Mouse (Mus musculus) 3134 (cell line): ENCODE results near the gene Ttc28.

Experiments used
- DNase-seq: peaks from one replicate; pipeline ENCODE4 v3.0.0-alpha.2; 2011; ENCODE audit warnings: low spot score; ENCODE audit not compliant: insufficient read length; ENCODE audit errors: extremely low read depth

Ttc28 gene

DNA sequence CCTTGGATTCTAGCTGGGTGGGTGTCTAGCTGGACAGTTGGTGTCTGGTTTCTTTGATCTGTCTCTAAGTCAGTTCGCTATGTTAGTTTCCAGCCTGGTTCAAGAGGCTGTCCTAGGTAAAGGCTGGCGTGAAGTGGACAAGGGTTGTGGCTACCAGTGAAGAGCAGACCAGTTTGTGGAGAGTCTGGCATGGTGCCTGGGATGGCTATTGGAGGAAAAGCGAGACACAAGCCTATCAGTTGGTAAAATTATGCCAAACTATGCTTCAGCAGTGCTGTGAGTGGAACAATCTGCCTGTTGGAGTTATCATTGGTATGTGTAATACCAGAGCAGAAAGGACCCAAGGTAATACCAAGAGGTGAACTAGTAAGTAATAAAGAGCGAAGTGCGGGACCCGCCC, 166.8 kb downstream of the Ttc28 start:
- DNase-seq: no peak

GRCm38 (mm10) chr5:111046841-111047476, 167.4 kb downstream of the Ttc28 start:
- DNase-seq: no peak

DNA sequence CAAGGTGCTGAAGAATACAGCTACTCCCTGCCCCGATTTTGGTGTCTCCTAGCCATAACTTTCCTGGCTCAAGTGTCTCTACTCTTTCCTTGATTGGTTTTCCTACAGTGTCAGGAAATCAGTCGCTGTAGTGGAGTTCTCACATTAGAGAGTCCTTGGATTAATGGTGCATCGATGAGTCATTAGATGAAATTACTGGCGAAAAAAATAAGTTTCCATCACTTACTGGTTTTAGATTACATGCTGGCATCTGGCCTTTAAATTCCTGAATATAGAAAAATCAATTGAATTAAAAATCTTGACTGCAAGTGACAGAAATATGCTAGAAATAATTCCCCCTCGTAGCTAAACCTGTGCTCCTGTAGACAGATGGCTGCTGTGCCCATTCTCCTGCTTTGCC, 168.4 kb downstream of the Ttc28 start:
- DNase-seq: no peak

- no peak for DNase-seq
Observed at GRCm38 (mm10) chr5:111049584-111049983, 170.0 kb downstream of the Ttc28 start.

GRCm38 (mm10) chr5:111050135-111050534, 170.5 kb downstream of the Ttc28 start:
- DNase-seq: no peak

GRCm38 (mm10) chr5:111054380-111054779, 174.8 kb downstream of the Ttc28 start:
- DNase-seq: no peak

- DNase-seq: no peak
Observed at GRCm38 (mm10) chr5:111054848-111055428, 175.3 kb downstream of the Ttc28 start.

GRCm38 (mm10) chr5:111055507-111055906, 175.9 kb downstream of the Ttc28 start:
- DNase-seq: no peak

GRCm38 (mm10) chr5:111057084-111057483, 177.5 kb downstream of the Ttc28 start:
- DNase-seq: no peak

GRCm38 (mm10) chr5:111058401-111059139, 179.0 kb downstream of the Ttc28 start:
- DNase-seq: peak; percentile 43

DNA sequence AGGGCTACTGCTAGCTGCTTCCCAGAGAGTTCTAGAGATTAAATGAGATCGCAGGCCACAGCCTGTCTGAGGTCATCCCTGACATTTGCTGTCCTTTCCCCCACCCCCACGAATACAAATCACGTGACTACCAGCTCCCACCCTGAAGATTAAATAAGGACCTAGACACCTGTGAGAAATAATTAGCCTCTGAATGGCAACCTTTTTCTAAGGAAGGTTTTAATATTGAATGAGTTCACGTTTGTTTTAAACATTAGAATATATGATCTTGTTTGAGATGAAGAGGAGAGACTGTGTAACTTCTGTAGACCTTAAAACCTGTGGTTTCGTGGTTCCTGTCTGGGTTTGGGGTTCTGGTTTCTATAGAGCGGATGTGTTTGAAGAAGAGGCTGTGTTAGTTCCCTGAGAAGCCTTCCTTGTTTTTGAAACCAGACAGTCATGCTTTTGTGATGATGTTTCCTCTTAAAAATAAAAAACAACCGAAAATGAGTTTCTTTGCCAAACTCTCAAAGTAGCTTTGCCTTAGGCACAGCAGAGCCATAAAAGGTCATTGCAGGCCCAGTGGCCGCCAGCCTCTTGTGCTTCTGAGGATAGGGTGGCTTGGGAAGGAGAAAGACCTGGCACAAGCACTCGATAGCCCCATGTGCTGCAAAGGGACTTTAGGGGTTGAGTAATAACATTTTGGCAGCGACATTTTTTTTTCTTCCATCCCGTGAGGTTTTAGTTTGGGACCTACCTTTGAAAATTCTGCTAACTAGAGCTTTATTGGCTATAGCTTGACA, 179.7 kb downstream of the Ttc28 start:
- peak; percentile 83 for DNase-seq

DNA sequence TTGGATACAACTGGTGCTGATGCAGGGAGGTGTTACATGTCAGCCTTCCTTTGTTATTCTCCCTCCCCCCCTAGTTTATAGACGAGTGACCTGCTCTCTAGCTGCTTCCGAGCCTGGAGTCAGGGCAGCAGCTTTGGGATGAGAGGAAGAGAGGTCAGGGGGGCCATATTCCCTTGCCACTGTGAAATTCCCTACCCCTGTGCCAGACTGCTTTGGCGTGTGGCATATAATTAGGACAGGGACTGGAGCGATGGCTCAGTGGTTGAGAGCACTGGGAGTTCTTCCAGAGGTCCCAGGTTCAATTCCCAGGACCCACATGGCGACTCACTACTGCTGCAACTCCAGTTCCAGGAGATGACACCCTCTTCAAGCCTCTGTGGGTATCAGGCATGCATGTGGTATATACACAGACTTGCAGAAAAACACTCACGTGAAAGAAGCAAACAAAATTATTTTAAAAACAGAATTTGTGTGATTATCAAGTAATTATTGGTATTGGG, 180.7 kb downstream of the Ttc28 start:
- no peak for DNase-seq

- no peak for DNase-seq
Observed at GRCm38 (mm10) chr5:111063155-111063554, 183.6 kb downstream of the Ttc28 start.

- DNase-seq: no peak
Observed at GRCm38 (mm10) chr5:111063991-111064390, 184.4 kb downstream of the Ttc28 start.

DNA sequence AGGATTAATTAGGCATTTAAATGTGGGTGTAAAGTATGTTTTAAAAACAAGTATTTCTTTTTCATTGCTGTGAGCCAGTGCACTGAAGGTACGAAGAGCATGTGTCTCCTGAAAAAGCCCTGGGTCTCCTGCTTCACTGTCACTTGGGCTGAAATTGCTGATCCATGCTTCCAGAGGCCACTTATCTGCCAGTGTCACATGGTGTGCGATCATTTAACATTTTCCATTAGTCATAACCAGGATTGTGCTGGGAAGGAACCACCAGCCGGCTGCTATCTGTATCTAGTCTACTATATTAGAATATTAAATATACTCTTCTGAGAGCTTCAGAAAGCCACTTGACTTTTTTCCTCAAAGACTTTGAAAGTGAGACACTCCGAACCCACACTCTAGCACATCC, 186.2 kb downstream of the Ttc28 start:
- no peak for DNase-seq

DNA sequence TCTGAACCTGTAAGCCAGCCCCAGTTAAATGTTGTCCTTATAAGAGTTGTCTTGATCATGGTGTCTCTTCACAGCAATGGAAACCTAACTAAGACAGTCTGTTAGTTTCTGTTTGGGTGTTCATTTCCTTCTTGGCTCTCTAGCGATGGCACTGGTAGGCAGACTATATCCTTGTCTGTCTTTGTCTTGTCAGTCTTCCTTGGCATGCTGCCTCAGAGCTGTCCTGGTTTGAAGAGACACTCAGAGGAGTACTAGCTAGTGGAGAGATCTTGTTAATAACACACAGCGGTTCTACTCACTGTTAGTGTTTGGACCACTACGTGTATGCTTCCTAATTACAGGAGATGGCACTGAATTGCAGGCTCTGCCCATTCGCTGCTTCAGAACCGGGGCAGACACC, 189.9 kb downstream of the Ttc28 start:
- DNase-seq: no peak

GRCm38 (mm10) chr5:111069931-111070330, 190.3 kb downstream of the Ttc28 start:
- DNase-seq: no peak

DNA sequence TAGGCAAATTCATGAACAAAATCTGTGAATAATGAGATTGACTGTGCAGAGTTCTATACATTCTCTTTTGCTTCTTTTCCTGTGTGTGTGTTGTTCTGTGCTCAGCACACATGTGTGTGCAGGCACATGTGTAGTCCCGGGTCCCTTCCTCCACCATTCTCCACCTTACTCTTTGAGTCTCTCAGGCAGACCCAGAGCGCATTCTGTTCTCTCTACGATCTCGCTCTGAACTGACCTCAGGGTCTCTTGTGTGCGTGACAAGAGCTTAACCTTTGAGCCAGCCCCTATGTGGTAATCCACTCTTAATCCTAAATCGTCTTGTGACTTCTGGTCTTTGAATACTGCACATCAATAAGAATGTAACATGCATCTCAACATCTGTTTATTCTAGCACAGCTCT, 190.8 kb downstream of the Ttc28 start:
- no peak for DNase-seq

DNA sequence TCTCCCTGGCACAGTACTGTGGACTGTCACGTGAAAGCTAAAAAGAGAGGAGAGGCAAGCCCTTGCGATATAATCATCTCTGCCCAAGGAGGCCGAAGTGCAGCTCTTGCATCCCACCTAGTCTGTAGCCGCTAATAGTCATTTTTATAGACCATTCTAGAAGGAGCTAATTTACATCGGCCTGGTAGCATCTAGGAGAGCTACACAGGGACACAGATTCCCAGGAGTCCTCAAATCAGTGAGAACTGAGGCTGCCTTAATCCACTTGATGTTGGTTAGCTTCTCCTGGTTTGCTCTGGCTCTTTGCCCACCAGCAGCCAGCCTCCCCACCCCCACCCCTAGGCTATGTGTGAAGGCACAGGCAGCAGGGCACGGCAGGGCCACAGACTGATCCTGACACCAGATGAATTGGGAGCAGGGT, 193.7 kb downstream of the Ttc28 start:
- DNase-seq: no peak

- DNase-seq: no peak
Observed at GRCm38 (mm10) chr5:111074050-111074449, 194.4 kb downstream of the Ttc28 start.

GRCm38 (mm10) chr5:111075841-111076240, 196.2 kb downstream of the Ttc28 start:
- DNase-seq: no peak
